Mouse (Mus musculus): ENCODE measurements around the gene Psors1c2. TPM values are rescaled to one million over a fixed set of nuclear protein-coding genes. Genes with fewer than 3 reads are reported as not detected.

Gene Psors1c2
- polyA plus RNA-seq, 1 experiment from 2014 or later = 0.14 TPM

- WGBS = 36% methylated on average over 6 of the region's 6 CpGs
- no peak overlapping the region for H3K4me2 ChIP-seq (ENCODE audit: low read length)
- H3K36me3 ChIP-seq (ENCODE audit: insufficient read depth, low read length) = no peaks in the 10 kb centered on the region
- no peak overlapping the region for H3K4me3 ChIP-seq (replicated peaks; ENCODE audit: low read depth, low read length)
- no peaks in the 10 kb centered on the region for H3K9me3 ChIP-seq (replicated peaks; ENCODE audit: low read length)
- H3K9ac ChIP-seq (ENCODE audit: low read depth, low read length) = no peak overlapping the region
- ATAC-seq (replicated peaks; ENCODE audit: low FRiP score, low read depth) (peak; percentile 41; the same call in 1 of the 2 replicates), DNase-seq (ENCODE audit: low spot score) (peak; percentile 68)
- no peak overlapping the region for H3K27ac ChIP-seq
- H3K4me1 ChIP-seq (replicated peaks; ENCODE audit: insufficient read depth, low read length) = no peaks in the 10 kb centered on the region
- H3K27me3 ChIP-seq (ENCODE audit: insufficient read depth, low read length) = no peaks in the 10 kb centered on the region
- peak; percentile 79 for TF ChIP-seq CTCF (IDR thresholded peaks at IDR 0.05; ENCODE audit: low read depth)
Measured at GRCm38 (mm10) chr17:35544680-35545079, 11.7 kb downstream of the Psors1c2 start.

GRCm38 (mm10) chr17:35547465-35547864 lies 14.5 kb downstream of the Psors1c2 start:
- no peak for ATAC-seq (replicated peaks; ENCODE audit: low FRiP score, low read depth)
- H3K9me3 ChIP-seq (replicated peaks; ENCODE audit: low read length) = no peaks in the 10 kb centered on the region
- no peaks in the 10 kb centered on the region for H3K27me3 ChIP-seq (ENCODE audit: insufficient read depth, low read length)
- H3K4me2 ChIP-seq (ENCODE audit: low read length) = no peak overlapping the region
- no peak overlapping the region for H3K9ac ChIP-seq (ENCODE audit: low read depth, low read length)
- no peak overlapping the region for H3K27ac ChIP-seq
- no peak overlapping the region for H3K4me3 ChIP-seq (replicated peaks; ENCODE audit: low read depth, low read length)
- no peak for DNase-seq (ENCODE audit: low spot score)
- WGBS = 67% methylated on average over 2 of the region's 2 CpGs
- H3K36me3 ChIP-seq (ENCODE audit: insufficient read depth, low read length) = no peaks in the 10 kb centered on the region
- TF ChIP-seq CTCF (IDR thresholded peaks at IDR 0.05; ENCODE audit: low read depth) = no peak
- no peaks in the 10 kb centered on the region for H3K4me1 ChIP-seq (replicated peaks; ENCODE audit: insufficient read depth, low read length)

- no peak for ATAC-seq (replicated peaks; ENCODE audit: low FRiP score, low read depth)
- Histone ChIP-seq H3K27me3 (ENCODE audit: insufficient read depth, low read length) (no peaks in the 10 kb centered on the region), H3K4me2 (ENCODE audit: low read length) (no peak overlapping the region), H3K36me3 (ENCODE audit: insufficient read depth, low read length) (no peaks in the 10 kb centered on the region), H3K27ac (0 out of 2 replicates have a peak overlapping the region, but pooled peaks have one; percentile 19), H3K4me3 (replicated peaks; ENCODE audit: low read depth, low read length) (no peak overlapping the region), H3K9ac (ENCODE audit: low read depth, low read length) (no peak overlapping the region), H3K4me1 (replicated peaks; ENCODE audit: insufficient read depth, low read length) (no peaks in the 10 kb centered on the region), H3K9me3 (replicated peaks; ENCODE audit: low read length) (no peaks in the 10 kb centered on the region)
- DNase-seq (ENCODE audit: low spot score) = no peak
- 40% methylated on average over 5 of the region's 5 CpGs for WGBS
- no peak for TF ChIP-seq CTCF (IDR thresholded peaks at IDR 0.05; ENCODE audit: low read depth)
Measured at GRCm38 (mm10) chr17:35548636-35549035, 15.6 kb downstream of the Psors1c2 start.

- peak overlapping the region; percentile 54; the same call in 1 of the 2 replicates for H3K27ac ChIP-seq
- TF ChIP-seq CTCF (IDR thresholded peaks at IDR 0.05; ENCODE audit: low read depth) = no peak
- H3K9ac ChIP-seq (ENCODE audit: low read depth, low read length) = no peak overlapping the region
- H3K36me3 ChIP-seq (ENCODE audit: insufficient read depth, low read length) = no peaks in the 10 kb centered on the region
- DNase-seq (ENCODE audit: low spot score) (peak; percentile 69), ATAC-seq (replicated peaks; ENCODE audit: low FRiP score, low read depth) (no peak)
- no peak overlapping the region for H3K4me3 ChIP-seq (replicated peaks; ENCODE audit: low read depth, low read length)
- 0 out of 2 replicates have a peak overlapping the region, but pooled peaks have one; percentile 7 for H3K4me2 ChIP-seq (ENCODE audit: low read length)
- no peaks in the 10 kb centered on the region for H3K27me3 ChIP-seq (ENCODE audit: insufficient read depth, low read length)
- 32% methylated on average over 15 of the region's 15 CpGs for WGBS
- H3K9me3 ChIP-seq (replicated peaks; ENCODE audit: low read length) = no peaks in the 10 kb centered on the region
- no peaks in the 10 kb centered on the region for H3K4me1 ChIP-seq (replicated peaks; ENCODE audit: insufficient read depth, low read length)
Measured at GRCm38 (mm10) chr17:35549437-35550142, 16.6 kb downstream of the Psors1c2 start.

- H3K9ac ChIP-seq (ENCODE audit: low read depth, low read length) = no peak overlapping the region
- no peaks in the 10 kb centered on the region for H3K4me1 ChIP-seq (replicated peaks; ENCODE audit: insufficient read depth, low read length)
- H3K36me3 ChIP-seq (ENCODE audit: insufficient read depth, low read length) = no peaks in the 10 kb centered on the region
- 0 out of 2 replicates have a peak, but pooled peaks have one; percentile 18 for TF ChIP-seq CTCF (IDR thresholded peaks at IDR 0.05; ENCODE audit: low read depth)
- H3K9me3 ChIP-seq (replicated peaks; ENCODE audit: low read length) = no peaks in the 10 kb centered on the region
- H3K4me3 ChIP-seq (replicated peaks; ENCODE audit: low read depth, low read length) = no peak overlapping the region
- ATAC-seq (replicated peaks; ENCODE audit: low FRiP score, low read depth) (no peak), DNase-seq (ENCODE audit: low spot score) (no peak)
- WGBS = 95% methylated on average over 4 of the region's 4 CpGs
- H3K27me3 ChIP-seq (ENCODE audit: insufficient read depth, low read length) = no peaks in the 10 kb centered on the region
- peak overlapping the region; percentile 54; the same call in 1 of the 2 replicates for H3K27ac ChIP-seq
- H3K4me2 ChIP-seq (ENCODE audit: low read length) = no peak overlapping the region
Measured at GRCm38 (mm10) chr17:35550143-35550494, 17.1 kb downstream of the Psors1c2 start.

GRCm38 (mm10) chr17:35550871-35551270 lies 17.9 kb downstream of the Psors1c2 start:
- Histone ChIP-seq H3K4me2 (ENCODE audit: low read length) (no peak overlapping the region), H3K27ac (no peak overlapping the region), H3K4me3 (replicated peaks; ENCODE audit: low read depth, low read length) (no peak overlapping the region), H3K9ac (ENCODE audit: low read depth, low read length) (no peak overlapping the region), H3K4me1 (replicated peaks; ENCODE audit: insufficient read depth, low read length) (no peaks in the 10 kb centered on the region), H3K36me3 (ENCODE audit: insufficient read depth, low read length) (no peaks in the 10 kb centered on the region), H3K27me3 (ENCODE audit: insufficient read depth, low read length) (no peaks in the 10 kb centered on the region), H3K9me3 (replicated peaks; ENCODE audit: low read length) (no peaks in the 10 kb centered on the region)
- no peak for TF ChIP-seq CTCF (IDR thresholded peaks at IDR 0.05; ENCODE audit: low read depth)
- DNase-seq (ENCODE audit: low spot score) (no peak), ATAC-seq (replicated peaks; ENCODE audit: low FRiP score, low read depth) (no peak)
- WGBS = 22% methylated on average over 8 of the region's 8 CpGs

Measured in kidney, postnatal 0 days (tissue).